Mouse (Mus musculus) central nervous system, embryonic 18 days (tissue): ENCODE measurements around the gene Slc19a1. TPM values are rescaled to one million over a fixed set of nuclear protein-coding genes. Genes with fewer than 3 reads are reported as not detected.

ENCODE experiments used
- polyA plus RNA-seq: library from polyadenylated mRNA; depleted of rRNA; stranded (reverse); fragments of >200 nt; gene quantifications from 2 replicates; pipeline ENCODE4 v1.2.3, GENCODE M21; 2012; rRNA removed

The Slc19a1 gene
- 58.3 and 64.9 TPM in 2 replicates for polyA plus RNA-seq

DNA sequence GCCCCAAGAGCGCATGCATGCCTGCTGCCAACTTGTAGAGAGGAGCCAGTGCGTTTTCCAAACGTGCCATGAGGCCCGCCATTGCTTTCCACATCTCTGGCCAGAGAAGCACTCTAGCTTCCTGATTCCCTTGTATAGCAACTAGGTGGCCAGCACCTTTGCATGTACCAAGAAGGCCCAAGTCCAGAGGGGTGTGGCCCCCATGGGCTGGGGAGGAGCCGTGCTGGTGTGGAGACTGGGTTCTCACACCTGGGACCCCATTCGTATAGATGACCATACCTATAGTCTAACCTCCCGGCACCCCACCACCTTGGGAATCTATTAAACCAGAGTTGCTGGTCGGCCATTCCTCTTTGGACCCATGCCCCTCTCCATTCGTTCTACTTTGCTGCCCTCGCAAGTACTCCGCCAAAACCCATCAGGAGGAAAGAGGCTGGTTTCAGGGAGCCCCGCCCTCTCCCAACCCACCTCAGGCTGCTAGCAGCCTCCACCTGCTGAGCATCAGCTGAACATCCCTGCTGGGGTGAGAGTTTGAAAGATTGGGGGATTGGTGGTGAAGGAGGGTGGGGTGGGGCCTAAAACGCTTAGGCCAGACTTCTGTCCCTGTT lies at the start of gene Slc19a1:
TSS of gene Slc19a1 (plus strand) at position 474 of the 608 bp plus-strand sequence.

Other genes starting within 250 kb of the Slc19a1 start
- gene Pcbp3, start 70.4 kb upstream of the Slc19a1 start, polyA plus RNA-seq: 29.9 and 38.0 TPM in 2 replicates
- gene Col18a1, start 134.3 kb downstream of the Slc19a1 start, polyA plus RNA-seq: 11.1 and 12.6 TPM in 2 replicates
- gene Pofut2, start 227.0 kb downstream of the Slc19a1 start, polyA plus RNA-seq: 33.4 and 38.7 TPM in 2 replicates